Mouse (Mus musculus) MEL (cell line): ENCODE results near the gene Slc38a4.

Experiments used
- CTCF ChIP-seq, 3 experiments: IDR thresholded peaks in 2 of 3; conservative IDR thresholded peaks in 1 of 3; 2 replicates each; pipeline ENCODE4 v1.5.1; 2011 to 2012; ENCODE audit warnings: low read length in 3 of 3, low read depth in 2 of 3, mild to moderate bottlenecking in 2 of 3, improper control_type of control experiment in 1 of 3, inconsistent platforms in 1 of 3, mixed read lengths in 1 of 3, moderate library complexity in 1 of 3; ENCODE audit not compliant: control insufficient read depth in 1 of 3, insufficient read depth in 1 of 3, poor library complexity in 1 of 3, severe bottlenecking in 1 of 3
- EP300 ChIP-seq, 2 experiments: IDR thresholded peaks; 2 replicates each; pipeline ENCODE4 v1.6.1; 2011; ENCODE audit warnings: improper control_type of control experiment in 2 of 2, low read length in 2 of 2, low read depth in 1 of 2, mild to moderate bottlenecking in 1 of 2
- POLR2A ChIP-seq, 2 experiments: IDR thresholded peaks; 2 replicates each; pipeline ENCODE4 v1.6.1; 2011 to 2012; ENCODE audit warnings: low read length in 2 of 2, mild to moderate bottlenecking in 2 of 2, control low read depth in 1 of 2, improper control_type of control experiment in 1 of 2, low read depth in 1 of 2, moderate library complexity in 1 of 2; ENCODE audit not compliant: control insufficient read depth in 1 of 2, insufficient read depth in 1 of 2, poor library complexity in 1 of 2

DNA sequence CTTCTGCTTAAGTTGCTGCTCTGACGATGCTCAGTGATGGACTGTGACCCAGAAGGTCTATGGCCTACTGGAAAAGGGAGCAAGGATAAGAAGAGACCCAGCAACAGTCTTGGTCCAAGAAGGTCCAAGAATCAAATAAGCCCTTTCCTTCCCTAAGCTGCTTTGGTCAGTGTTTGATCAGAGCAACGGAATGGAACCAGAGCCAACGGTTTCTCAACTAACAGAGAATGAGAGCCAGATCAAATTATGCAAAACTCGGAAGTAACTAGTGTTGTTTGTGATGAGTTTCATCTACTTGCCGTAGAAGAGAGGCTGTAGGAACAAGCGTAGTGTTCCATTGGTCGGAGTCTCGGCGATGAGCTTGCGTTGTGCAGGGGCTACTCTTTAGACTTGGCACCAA lies 43.3 kb upstream of the Slc38a4 start:
- TF ChIP-seq CTCF (IDR thresholded peaks at IDR 0.05 in 2 of 3, conservative IDR thresholded peaks at IDR 0.05 in 1 of 3; ENCODE audit: control insufficient read depth in 1 of 3, insufficient read depth in 1 of 3, low read depth in 2 of 3, low read length in 3 of 3, poor library complexity in 1 of 3, severe bottlenecking in 1 of 3) (no peak), EP300 (IDR thresholded peaks at IDR 0.05; ENCODE audit: low read depth in 1 of 2, low read length in 2 of 2) (no peak), POLR2A (IDR thresholded peaks at IDR 0.05; ENCODE audit: control insufficient read depth in 1 of 2, insufficient read depth in 1 of 2, low read depth in 1 of 2, low read length in 2 of 2, poor library complexity in 1 of 2) (no peak)
